Mouse (Mus musculus) gastrocnemius, postnatal 25 days (tissue): ENCODE data around the gene Ptgfrn. TPM values are rescaled to one million over a fixed set of nuclear protein-coding genes. Genes with fewer than 3 reads are reported as not detected.

Experiments used
- DNase-seq: peaks from one replicate; pipeline ENCODE4 v3.0.0; 2022
- total RNA-seq, 2 experiments: library from RNA; stranded (reverse); gene quantifications; 1 replicate in 1 of 2; 2 replicates in 1 of 2; pipeline ENCODE4 v1.2.3; 2021

Ptgfrn gene
- total RNA-seq, 2 experiments from 2014 or later: 14.9 to 17.0 TPM

DNA sequence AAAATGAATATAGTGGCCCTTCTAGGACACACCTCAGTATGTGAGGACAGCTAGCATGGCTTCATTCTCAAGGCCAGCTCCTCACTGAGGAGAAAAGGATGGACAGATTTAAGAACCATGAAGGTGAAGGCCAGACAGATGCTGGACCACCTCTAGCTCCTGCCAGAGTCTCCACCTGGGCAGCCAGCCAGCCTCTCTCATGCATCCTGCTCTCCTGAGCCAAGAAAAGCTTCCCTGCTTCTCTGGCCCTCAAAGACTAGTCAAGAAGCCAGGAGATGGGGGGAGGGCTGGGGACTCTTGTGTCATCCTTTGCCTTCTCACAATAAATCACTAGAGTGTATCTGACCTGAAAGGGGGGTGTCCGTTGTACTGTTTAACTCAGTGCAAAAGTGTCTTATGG is 31.7 kb downstream of the Ptgfrn start:
- DNase-seq: peak; percentile 39

DNA sequence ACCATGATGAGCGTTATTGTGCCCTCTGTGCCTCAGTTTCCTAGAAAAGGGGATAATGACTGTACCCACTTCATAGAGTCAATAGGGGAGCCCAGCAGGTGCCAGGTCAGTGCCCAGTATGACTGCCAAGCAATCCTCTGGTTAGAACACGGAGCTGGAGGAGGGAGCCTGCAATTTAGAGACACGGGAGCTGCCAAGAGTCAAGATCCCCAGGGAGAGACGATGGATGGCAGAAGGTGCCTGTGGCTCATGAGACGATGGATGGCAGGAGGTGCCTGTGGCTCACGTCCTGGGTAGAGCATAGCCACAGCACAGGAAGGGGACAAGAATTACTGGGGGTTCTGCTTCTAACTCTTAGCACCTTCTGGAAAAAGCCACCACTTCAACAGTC is 32.4 kb downstream of the Ptgfrn start:
- DNase-seq: no peak

DNA sequence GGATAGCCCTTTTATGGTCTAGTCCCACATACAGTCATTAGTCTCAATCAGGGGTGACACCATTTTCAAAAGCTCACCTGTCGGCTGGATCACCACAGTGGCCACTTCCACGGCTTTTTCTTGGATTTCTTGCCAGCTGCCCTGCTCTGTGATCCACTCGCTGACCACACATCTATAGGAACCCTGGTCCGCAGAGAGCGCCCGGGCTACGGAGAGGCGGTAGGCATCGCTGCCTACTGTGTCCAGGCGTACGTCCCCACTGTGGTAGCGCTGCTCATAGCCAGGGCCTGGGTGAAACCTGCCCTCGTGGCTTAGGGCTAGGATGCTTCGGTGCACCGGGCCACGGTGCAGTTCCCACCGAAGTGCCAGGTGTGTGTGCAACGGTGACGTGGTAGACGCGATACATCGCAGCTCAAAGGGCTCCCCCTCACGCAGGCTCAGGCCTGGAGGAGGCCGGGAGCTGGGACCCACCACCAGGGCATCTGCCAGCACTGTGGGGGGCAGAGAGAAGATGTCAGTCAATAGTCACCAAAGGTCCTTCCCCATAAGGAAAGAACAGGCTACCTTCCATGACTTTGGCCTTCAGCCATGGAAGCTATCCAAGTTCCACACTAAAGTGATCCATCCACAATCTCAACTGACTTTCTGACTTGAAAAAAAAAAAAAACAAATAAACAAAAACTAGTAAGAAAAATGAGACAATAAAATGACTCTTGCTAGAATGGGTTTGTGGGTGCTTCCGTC is 32.9 kb downstream of the Ptgfrn start:
- no peak for DNase-seq

DNA sequence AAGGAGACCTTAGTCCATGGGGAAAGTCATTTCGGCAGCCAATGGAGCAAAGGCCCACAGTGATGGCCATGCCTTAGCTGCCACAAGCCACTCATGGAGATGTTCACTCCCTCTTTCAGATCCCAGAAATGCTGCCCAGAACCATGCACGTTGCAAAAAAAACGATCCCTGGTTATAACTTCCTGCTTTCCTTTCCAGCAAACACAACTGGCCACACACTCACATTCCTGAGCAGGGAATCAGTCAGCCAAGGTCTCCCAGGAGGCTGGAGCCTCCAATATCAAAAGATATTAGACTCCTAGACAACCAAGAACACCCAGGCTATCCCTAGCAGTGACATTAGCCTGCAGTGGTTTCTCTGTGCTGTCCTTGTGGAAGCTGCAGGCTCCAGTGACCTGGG is 34.2 kb downstream of the Ptgfrn start:
- DNase-seq: peak; percentile 25

DNA sequence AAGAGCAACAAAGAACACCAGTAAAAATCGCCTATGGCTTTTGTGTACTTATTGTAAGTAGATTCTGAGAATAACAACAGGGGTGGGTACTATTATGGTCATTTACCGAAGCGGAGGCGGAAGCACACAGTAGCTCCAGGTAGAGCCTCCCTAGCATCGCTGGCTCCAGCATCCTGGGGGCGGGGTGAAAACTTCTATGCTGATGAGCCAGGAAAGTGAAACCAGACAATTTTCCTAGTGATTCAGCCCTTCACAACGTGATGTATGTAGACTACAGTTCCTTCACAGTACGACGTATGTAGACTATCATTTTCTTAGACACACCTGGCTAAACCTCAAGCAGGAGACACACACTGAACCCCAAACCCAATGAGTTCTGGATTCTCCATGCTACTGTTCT is 36.7 kb downstream of the Ptgfrn start:
- no peak for DNase-seq

DNA sequence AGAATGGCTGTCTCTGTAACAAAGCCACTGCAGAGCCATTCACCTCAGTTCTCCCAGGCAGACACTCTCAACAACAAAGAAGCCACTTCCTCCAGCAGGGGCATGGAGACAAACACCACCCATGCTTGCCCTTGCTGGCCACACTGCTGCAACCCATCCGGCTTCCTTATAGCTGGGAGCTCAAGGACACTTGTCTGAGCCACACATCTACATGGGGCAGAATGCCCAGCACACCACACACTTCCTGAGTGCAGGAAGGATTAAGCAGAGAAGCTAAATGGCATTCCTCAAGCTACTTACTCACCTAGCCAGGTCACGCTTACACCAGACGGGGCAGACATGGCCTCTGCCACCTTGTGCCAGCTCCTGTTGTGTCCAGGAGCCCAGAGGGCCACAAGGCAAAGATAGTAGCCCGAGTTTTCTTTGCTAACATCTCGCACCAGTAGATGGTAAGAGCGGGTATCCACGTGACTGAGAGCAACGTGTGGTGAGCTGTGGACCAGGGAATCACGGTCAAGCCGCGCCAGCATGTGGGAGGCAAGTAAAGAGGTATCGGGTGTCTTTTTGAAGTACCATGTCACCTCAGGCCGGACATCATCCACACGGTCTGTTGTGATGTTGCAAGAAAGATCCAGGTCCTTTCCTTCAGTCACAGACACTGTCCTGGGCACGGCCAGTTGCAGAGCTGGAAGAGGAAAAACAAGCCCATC is 37.4 kb downstream of the Ptgfrn start:
- DNase-seq: no peak

DNA sequence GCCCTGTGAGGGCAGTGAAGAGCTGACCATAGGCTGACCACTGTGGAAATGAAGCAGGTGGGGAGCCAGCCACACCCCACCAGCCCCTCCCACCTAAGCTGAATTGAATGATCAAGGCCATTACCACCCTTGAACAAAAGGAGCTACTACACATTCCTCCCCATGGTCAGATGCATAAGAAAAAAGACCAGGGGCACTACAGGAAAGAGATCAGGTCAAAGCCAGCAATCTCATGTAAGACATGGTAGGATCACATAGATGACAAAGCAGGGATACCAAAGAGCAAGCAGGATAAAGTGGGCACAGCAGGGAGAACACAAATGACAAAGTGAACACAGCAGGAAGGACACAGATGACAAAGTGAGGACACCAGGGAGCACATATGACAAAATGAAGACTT is 38.5 kb downstream of the Ptgfrn start:
- DNase-seq: no peak

DNA sequence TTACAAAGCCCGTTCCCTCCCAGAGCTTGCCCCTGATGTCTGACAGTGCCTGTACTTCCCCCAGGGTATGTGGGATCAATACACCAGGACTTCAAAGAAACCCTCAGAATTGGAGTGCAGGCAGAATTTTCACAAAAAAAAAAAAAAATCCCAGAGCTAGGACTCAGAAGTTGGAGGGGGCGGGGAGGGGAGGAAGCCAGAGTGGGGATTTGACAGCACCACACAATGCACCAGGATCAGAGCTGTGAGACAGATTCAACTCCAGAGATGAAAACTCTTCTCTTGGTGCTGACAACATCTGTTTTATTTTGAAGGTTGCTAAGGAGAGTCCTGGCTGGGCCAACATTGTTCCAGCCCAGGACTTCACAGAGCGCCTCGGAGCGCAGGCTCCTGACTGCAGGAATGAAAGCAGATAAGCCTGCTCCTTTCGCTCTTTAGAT is 39.3 kb downstream of the Ptgfrn start:
- peak; percentile 30 for DNase-seq

DNA sequence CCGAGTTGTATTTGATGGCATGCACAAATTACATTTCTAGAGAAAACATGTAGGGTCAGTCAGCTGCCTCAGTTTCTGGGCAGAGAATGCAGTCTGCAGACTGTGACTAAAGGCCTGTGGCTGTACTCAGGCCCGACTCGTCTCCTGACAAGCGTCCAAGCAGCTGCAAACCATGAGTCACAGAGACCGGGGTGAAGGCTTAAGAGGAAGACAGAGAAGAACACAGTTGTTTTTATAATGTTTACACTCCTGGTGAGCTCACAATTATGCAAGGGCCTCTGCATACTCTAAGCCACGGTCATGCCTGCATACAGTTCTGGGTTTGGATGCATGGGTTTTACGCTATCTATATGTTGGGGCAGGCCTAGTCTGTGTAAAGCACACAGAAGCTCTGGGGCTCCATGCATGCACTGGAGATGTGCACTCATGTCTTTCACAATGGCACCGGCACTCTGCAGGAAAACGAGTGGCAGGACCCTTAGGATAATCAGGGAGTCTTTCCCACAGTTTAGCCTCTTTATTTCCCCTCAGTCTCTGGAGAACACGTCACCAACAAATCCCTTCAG is 39.8 kb downstream of the Ptgfrn start:
- DNase-seq: peak; percentile 81

DNA sequence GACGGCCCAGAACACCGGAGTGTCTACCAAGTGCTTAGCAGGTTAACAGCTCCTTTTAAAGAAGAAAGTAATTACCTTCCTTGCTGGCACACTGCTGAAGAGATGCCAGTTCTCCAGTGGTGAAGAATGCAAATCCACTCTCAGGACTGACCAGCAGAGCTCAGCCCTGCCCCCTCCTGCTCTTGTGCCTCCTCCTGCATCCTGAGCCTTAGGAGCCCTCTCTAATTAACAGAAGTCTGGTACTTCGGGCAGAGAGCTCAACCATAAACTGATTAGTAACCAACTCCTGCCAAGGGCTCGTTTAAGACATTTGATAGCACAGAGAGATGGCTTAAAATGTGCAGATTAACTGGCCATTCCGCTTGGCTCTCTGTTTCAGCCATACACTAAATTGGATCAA is 41.4 kb downstream of the Ptgfrn start:
- DNase-seq: no peak

DNA sequence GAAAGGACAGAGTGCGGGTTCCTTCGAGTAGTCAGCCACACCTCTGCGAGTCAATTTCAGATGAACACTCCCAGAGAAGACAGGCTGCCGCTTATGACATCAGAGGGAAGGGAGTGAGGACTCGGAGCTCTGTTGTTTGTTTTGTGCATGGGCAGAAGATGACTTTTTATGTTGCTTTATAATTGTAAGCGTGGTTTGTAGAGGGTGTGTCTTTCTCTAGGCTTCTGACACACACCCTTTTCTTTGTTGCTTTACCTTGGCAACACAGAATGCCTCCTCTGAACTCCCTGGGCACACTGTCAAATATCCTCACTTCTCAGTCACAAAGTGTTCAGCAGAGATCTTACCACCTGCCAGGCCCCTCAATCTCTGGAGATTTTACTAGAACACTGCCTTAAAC is 43.9 kb downstream of the Ptgfrn start:
- no peak for DNase-seq

DNA sequence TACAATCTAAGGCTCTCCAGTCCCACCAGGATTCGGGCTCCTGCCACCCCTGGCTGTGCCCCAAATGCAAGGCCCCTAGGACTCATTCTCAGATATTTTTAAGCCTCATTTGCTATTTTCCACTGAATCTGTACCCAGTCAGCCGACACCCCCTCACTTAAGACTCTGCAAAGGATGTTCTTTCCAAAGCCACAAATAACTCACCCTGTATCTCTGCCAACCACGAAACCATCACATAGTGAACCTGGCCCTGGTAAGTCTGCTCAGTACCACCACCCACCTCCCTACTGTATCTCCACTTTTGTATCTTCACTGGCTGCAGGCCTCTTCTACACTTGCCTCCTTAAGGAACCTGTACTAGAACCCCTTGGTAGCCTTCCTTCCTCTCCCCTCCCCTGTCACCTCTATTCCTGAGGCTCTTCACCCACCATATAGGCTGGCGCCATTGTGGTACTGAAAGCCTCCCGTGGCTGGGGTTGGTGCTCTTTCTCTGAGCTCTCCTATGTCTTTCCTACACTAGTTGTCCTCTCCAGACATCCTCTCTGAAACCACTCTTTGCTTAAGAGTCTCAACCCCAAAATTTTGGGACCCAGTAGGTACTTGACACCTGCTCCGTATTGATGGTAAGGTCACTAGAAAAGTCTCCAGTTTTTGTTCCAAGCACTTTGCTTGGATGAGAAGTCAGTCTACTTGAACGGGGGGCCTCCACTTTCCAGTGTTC is 48.1 kb downstream of the Ptgfrn start:
- DNase-seq: no peak

DNA sequence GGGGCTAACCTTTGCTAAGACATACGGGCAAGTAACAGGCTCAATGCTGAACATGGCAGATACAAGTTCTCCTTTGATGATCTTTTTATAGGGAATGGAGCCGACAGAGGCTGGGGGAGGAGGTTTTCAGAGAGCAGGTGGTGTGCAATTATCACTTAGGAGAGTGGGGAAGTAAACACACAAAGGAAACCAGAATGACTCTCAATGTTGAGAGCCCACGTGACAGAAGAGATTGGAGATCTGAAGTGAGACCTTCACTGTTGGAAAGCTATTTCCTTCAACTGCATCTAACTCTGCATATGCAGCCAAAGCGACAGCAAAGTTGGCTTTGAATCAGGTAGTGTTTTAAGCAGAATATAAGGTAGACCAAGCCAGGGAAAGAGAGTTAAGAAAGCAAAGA is 50.9 kb downstream of the Ptgfrn start:
- DNase-seq: no peak

DNA sequence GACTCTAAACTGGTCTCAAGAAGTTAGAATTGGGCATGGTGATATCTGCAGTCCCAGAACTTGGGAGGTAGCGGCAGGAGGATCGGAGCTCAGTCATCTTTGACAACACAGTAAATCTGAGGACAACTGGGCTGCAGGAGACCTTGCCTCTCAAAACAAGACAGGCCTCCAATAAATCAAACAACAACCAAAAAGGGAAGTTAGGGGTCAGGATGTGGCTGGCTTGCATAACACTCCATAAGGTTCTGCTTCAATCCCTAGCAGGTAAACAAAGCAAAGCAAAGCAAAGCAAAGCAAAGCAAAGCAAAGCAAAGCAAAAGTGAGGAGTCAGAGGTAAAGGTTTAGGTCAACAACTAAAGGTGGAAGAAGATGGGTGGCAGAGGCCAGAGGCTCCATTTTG is 51.9 kb downstream of the Ptgfrn start:
- no peak for DNase-seq

DNA sequence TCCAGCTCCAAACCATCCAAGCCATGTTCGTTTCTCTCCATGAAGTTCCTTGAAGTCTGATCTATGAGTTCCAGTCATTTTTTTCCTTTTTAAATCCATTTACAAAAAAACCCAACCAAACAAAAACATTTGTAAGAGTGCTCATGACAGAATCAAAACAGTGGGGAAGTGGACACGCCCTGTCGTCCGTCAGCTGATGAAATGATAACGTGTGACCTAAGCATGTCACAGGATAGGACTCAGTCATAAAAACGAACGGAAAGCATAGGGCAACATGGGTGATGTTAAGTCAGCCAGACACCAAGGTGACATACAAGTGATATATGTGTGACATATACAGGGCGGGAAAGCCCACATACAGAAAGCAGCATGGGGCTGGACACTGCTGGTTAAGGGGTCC is 54.9 kb downstream of the Ptgfrn start:
- DNase-seq: no peak

DNA sequence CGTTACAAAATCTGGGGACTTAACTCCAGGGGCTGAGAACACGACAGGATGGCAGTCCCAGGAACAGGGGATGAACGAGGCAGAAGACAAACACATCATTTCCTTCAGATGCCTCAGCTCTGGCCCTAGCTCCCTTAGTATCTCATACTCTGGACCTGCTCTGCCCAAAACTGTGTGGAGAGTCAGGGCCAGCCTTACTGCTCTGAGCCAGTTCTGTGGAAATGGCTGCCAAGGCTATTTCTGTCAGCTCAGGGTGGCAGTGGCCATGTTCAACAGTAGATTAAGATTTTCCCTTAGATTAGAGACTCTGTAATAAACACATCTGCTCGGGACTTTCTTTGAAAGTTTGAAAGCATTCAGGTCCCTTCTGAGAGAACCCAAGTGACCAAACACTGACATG is 58.5 kb downstream of the Ptgfrn start:
- no peak for DNase-seq

DNA sequence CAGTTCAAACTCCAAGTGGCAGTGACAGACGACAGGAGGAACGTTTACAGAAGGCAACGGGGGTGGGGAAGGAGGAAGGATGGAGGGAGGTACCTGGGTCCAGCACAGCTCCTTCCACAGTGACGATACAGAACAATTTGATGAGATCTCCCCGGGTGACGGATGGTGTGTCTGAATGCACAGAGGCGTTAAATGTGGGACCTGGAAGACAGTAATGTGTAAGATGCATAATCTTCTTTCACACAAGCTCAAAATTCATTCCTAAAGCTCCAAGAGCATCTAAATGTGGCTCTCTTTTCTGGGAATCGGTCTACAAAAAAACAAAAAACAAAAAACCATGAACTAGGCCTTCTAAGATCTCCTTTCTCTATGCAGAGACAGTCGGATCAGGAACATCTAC is 60.1 kb downstream of the Ptgfrn start:
- DNase-seq: no peak

DNA sequence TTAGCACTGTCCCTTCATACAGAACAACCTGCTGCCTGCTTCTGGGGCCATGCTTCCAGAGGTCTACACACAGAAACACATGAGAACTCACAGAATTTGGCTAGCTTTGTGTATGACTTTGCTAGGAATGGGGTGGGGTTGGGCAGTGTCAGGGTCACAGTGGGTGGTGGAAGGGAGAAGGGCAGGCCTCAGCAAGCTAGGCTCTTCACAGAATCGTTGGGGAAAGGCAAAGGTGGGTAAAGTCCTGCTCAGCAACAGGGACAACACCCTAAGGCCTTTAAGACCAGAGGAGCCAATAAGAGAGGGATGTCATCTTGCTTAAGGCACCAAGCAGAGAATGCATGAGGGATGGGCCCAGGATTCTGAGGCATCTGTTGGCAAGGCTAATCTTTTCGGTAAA is 61.3 kb downstream of the Ptgfrn start:
- DNase-seq: no peak

DNA sequence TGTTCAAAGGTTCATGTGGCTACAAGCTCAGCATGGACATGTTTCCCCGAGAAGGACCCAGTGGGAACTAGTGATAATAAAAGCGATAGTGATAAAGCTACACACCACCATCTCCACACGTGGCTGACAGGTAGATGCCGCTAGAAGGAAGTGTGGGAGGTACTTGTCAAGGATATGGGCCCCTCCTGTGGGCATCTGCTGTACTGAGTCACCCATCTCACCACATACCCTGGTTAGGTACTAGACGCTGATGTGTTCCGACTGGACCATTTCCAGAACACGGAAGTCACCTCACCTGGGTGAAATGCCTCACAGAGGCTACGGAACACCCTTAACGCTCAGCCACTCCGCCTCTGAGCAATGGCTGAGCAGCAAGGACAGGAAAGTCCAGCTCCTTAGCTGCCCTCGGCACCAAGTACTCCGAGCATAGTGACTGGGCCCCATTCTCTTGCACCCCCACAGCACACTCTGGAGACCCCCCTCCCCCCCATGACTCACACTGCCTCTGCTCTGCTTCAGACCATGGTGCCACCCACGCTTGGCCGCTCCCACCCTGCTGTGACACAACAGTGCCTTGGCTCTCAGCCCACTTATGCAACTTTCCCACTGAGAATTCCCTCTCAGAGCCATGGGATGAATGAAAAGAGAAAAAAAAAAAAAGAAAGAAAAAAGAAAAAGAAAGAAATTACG is 62.3 kb downstream of the Ptgfrn start:
- DNase-seq: peak; percentile 72

DNA sequence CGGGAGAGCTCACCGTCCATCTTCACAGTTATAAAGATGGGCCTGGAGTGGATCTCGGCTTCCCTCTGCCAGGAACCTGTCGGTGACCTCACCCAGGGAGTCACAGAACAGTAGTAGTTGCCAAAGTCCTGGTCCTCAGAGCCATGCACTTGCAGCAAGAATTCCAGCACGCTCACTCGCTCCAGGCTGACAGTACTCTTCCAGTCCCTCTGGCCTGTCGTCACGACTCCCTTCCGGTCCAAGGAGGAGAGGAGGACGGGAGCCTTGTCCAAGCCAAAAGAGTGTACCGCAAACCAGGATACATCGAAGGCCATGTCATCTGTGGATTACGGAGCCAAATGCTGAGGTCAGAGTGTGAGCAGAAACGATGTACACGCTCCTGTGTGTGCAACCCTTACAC is 64.6 kb downstream of the Ptgfrn start:
- peak; percentile 84 for DNase-seq

DNA sequence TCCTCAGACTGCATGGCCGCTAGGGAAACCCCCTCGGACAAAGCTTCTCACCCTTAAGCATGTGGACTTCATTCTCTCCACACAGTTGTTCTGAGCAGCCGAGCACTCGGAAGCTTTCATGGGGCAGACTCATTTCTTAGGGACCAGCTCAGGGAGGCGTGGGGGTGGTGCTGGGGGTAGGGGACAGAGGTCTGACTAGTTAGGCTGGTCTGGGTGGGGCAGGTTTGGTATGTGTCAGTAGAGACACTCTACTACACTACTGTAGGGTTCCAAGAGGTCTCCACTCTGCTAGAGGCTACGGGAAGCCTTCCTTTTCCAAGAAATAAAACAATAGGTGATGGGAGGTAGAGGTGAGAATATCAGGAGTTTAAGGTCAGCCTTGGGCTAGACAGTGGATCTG is 65.4 kb downstream of the Ptgfrn start:
- no peak for DNase-seq

DNA sequence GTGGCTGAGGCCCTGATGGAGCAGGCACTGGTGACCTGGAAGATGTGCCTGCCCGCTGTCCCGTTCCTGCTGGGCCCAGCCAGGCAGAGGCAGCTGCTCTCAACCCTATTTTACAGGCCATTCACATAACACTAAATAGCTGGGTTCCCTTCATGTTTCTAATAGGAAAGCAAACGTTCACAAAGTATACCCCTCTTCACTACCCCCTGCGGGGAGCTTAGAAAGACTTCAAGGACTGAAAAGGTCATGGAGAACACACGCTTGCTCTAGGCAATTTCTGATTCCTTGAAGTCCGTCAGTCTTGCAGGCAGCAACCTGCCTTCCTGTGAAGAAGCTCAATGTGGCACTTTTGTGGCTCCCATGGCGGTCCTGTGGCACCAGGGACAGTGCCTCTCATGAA is 68.1 kb downstream of the Ptgfrn start:
- DNase-seq: no peak
